Mouse (Mus musculus) CH12.LX (cell line): ENCODE results near the gene Msx2.

Experiments used
- CTCF ChIP-seq, 2 experiments: IDR thresholded peaks in 1 of 2; conservative IDR thresholded peaks in 1 of 2; 2 replicates each; pipeline ENCODE4 v1.5.1; 2011 to 2012; ENCODE audit warnings: low read depth in 2 of 2, low read length in 2 of 2, improper control_type of control experiment in 1 of 2, inconsistent platforms in 1 of 2, mild to moderate bottlenecking in 1 of 2, moderate library complexity in 1 of 2
- GABPA ChIP-seq: IDR thresholded peaks from 2 replicates; pipeline ENCODE4 v1.6.1; 2012; ENCODE audit warnings: low read depth, low read length, improper control_type of control experiment, inconsistent platforms; ENCODE audit not compliant: insufficient replicate concordance
- HCFC1 ChIP-seq: IDR thresholded peaks from 2 replicates; pipeline ENCODE4 v1.6.1; 2012; ENCODE audit warnings: low read depth, mild to moderate bottlenecking, inconsistent platforms, low read length, improper control_type of control experiment
- KAT2A ChIP-seq: IDR thresholded peaks from 2 replicates; pipeline ENCODE4 v1.6.1; 2012; ENCODE audit warnings: low read length, improper control_type of control experiment, inconsistent platforms; ENCODE audit not compliant: insufficient replicate concordance
- MYC ChIP-seq: IDR thresholded peaks from 2 replicates; pipeline ENCODE4 v1.6.1; 2011; ENCODE audit warnings: low read depth, mild to moderate bottlenecking, improper control_type of control experiment, low read length
- POLR2A ChIP-seq: IDR thresholded peaks from 2 replicates; pipeline ENCODE4 v1.6.1; 2011; ENCODE audit warnings: low read depth, mild to moderate bottlenecking, improper control_type of control experiment, low read length
- RCOR1 ChIP-seq: conservative IDR thresholded peaks from 2 replicates; pipeline ENCODE4 v1.6.1; 2012; ENCODE audit warnings: low read depth, mild to moderate bottlenecking, inconsistent platforms, low read length, improper control_type of control experiment
- TCF12 ChIP-seq: IDR thresholded peaks from 2 replicates; pipeline ENCODE4 v1.6.1; 2014; ENCODE audit warnings: low read depth, mild to moderate bottlenecking, inconsistent platforms, low read length, improper control_type of control experiment
- USF1 ChIP-seq: IDR thresholded peaks from 2 replicates; pipeline ENCODE4 v1.6.1; 2014; ENCODE audit warnings: low read depth, mild to moderate bottlenecking, inconsistent platforms, low read length, improper control_type of control experiment
- ZC3H11A ChIP-seq: IDR thresholded peaks from 2 replicates; pipeline ENCODE4 v1.6.1; 2012; ENCODE audit warnings: low read depth, mild to moderate bottlenecking, inconsistent platforms, low read length, improper control_type of control experiment
- ZMIZ1 ChIP-seq: IDR thresholded peaks from 2 replicates; pipeline ENCODE4 v1.6.1; 2012; ENCODE audit warnings: low read depth, mild to moderate bottlenecking, inconsistent platforms, low read length, improper control_type of control experiment

- TF ChIP-seq CTCF (conservative IDR thresholded peaks at IDR 0.05 in 1 of 2, IDR thresholded peaks at IDR 0.05 in 1 of 2; ENCODE audit: low read depth in 2 of 2, low read length in 2 of 2) (no peak), GABPA (no peak), POLR2A (no peak), ZMIZ1 (no peak), HCFC1 (no peak), KAT2A (no peak), USF1 (no peak), ZC3H11A (no peak), MYC (no peak), RCOR1 (no peak), TCF12 (no peak)
These were observed 28.8 kb upstream of the Msx2 start for GRCm38 (mm10) chr13:53501561-53502253.
